Mouse (Mus musculus): ENCODE data around the gene H2-Q2. TPM values are rescaled to one million over a fixed set of nuclear protein-coding genes. Genes with fewer than 3 reads are reported as not detected.

The H2-Q2 gene
- 0.43 and 1.0 TPM in 2 replicates for polyA plus RNA-seq (2012; rRNA removed)

GRCm38 (mm10) chr17:35342071-35342671 lies at the start of gene H2-Q2:
H2-Q2 (plus strand) TSS chr17:35342242.

GRCm38 (mm10) chr17:35320327-35321081 lies 21.5 kb upstream of the H2-Q2 start, which contains the start of gene H2-Q1:
H2-Q1 (plus strand) TSS chr17:35320405.

GRCm38 (mm10) chr17:35379369-35379728 lies 37.3 kb downstream of the H2-Q2 start, which contains the start of gene H2-Q4:
H2-Q4 (plus strand) TSS chr17:35379617.

Other genes starting within 250 kb of the H2-Q2 start
- gene Ly6g5c, start 234.0 kb upstream of the H2-Q2 start, polyA plus RNA-seq (2012; rRNA removed): not detected in 2 replicates
- 1.1 and 2.1 TPM in 2 replicates for gene Ly6g5b, start 226.8 kb upstream of the H2-Q2 start, polyA plus RNA-seq (2012; rRNA removed)
- 19.6 and 31.0 TPM in 2 replicates for gene Gpank1, start 220.8 kb upstream of the H2-Q2 start, polyA plus RNA-seq (2012; rRNA removed)
- 156 and 178 TPM in 2 replicates for gene Csnk2b, start 220.2 kb upstream of the H2-Q2 start, polyA plus RNA-seq (2012; rRNA removed)
- 5.3 and 13.0 TPM in 2 replicates for gene D17H6S53E, start 215.9 kb upstream of the H2-Q2 start, polyA plus RNA-seq (2012; rRNA removed)
- 10.2 and 22.4 TPM in 2 replicates for gene Apom, start 210.2 kb upstream of the H2-Q2 start, polyA plus RNA-seq (2012; rRNA removed)
- gene Bag6, start 207.1 kb upstream of the H2-Q2 start, polyA plus RNA-seq (2012; rRNA removed): 201 and 247 TPM in 2 replicates
- gene Prrc2a, start 177.3 kb upstream of the H2-Q2 start, polyA plus RNA-seq (2012; rRNA removed): 320 and 416 TPM in 2 replicates
- 3.3 and 4.8 TPM in 2 replicates for gene Aif1, start 166.2 kb upstream of the H2-Q2 start, polyA plus RNA-seq (2012; rRNA removed)
- 7.8 and 12.4 TPM in 2 replicates for gene Lst1, start 153.8 kb upstream of the H2-Q2 start, polyA plus RNA-seq (2012; rRNA removed)
- gene Ltb, start 147.8 kb upstream of the H2-Q2 start, polyA plus RNA-seq (2012; rRNA removed): 0.25 and 0.34 TPM in 2 replicates
- 0.07 and 0.09 TPM in 2 replicates for gene Tnf, start 140.2 kb upstream of the H2-Q2 start, polyA plus RNA-seq (2012; rRNA removed)
- 0.04 and 0.07 TPM in 2 replicates for gene Lta, start 136.9 kb upstream of the H2-Q2 start, polyA plus RNA-seq (2012; rRNA removed)
- gene Gm16181, start 121.4 kb upstream of the H2-Q2 start, polyA plus RNA-seq (2012; rRNA removed): not detected in 2 replicates
- gene Atp6v1g2, start 108.6 kb upstream of the H2-Q2 start, polyA plus RNA-seq (2012; rRNA removed): 17.3 and 17.7 TPM in 2 replicates
- gene Nfkbil1, start 106.5 kb upstream of the H2-Q2 start, polyA plus RNA-seq (2012; rRNA removed): 12.8 and 19.3 TPM in 2 replicates
- 967 and 1,050 TPM in 2 replicates for gene Ddx39b, start 100.5 kb upstream of the H2-Q2 start, polyA plus RNA-seq (2012; rRNA removed)
- gene H2-D1, start 79.5 kb upstream of the H2-Q2 start, polyA plus RNA-seq (2012; rRNA removed): 19.9 and 27.4 TPM in 2 replicates
- 0.04 and 0.06 TPM in 2 replicates for gene H2-Q1, start 21.8 kb upstream of the H2-Q2 start, polyA plus RNA-seq (2012; rRNA removed)
- 9.9 and 11.3 TPM in 2 replicates for gene H2-Q4, start 37.4 kb downstream of the H2-Q2 start, polyA plus RNA-seq (2012; rRNA removed)
- gene H2-Q6, start 82.6 kb downstream of the H2-Q2 start, polyA plus RNA-seq (2012; rRNA removed): 1.5 and 2.1 TPM in 2 replicates
- gene H2-Q7, start 96.9 kb downstream of the H2-Q2 start, polyA plus RNA-seq (2012; rRNA removed): 15.0 and 17.0 TPM in 2 replicates
- gene H2-Q10, start 127.8 kb downstream of the H2-Q2 start, polyA plus RNA-seq (2012; rRNA removed): 2.2 and 4.0 TPM in 2 replicates
- gene Pou5f1, start 163.8 kb downstream of the H2-Q2 start, polyA plus RNA-seq (2012; rRNA removed): 0.24 and 0.57 TPM in 2 replicates
- gene Tcf19, start 174.6 kb downstream of the H2-Q2 start, polyA plus RNA-seq (2012; rRNA removed): 31.4 and 45.2 TPM in 2 replicates
- 36.9 and 61.2 TPM in 2 replicates for gene Cchcr1, start 174.9 kb downstream of the H2-Q2 start, polyA plus RNA-seq (2012; rRNA removed)
- gene Psors1c2, start 191.0 kb downstream of the H2-Q2 start, polyA plus RNA-seq (2012; rRNA removed): 1.4 and 1.9 TPM in 2 replicates
- 0.04 TPM in 2 replicates for gene Cdsn, start 209.9 kb downstream of the H2-Q2 start, polyA plus RNA-seq (2012; rRNA removed)
- not detected in 2 replicates for gene 2300002M23Rik, start 225.2 kb downstream of the H2-Q2 start, polyA plus RNA-seq (2012; rRNA removed)